In genomic region chr19:41761529-41761928, GRCm38 (mm10) we compare ENCODE assay signal across 10 mouse cellular contexts. TPM values are rescaled to one million over a fixed set of nuclear protein-coding genes. Genes with fewer than 3 reads are reported as not detected.
DNase-seq lines count a peak whose midpoint lies in the region; ATAC-seq and TF ChIP-seq lines count a peak whose summit lies in the region.
"Had no signal": no experiment of that assay in that cellular context is flagged by ENCODE, and none has a peak within 500 bp of the region (broad histone marks: within the 10 kb centered on the region; RNA-seq: fewer than 3 reads in every experiment).

No protein-coding gene starts in this region.

- peak; percentile 52; the same call in 1 of the 2 replicates for TF ChIP-seq CTCF in olfactory bulb, adult 2 months (IDR thresholded peaks at IDR 0.05; ENCODE audit: insufficient read depth, low read depth, low read length)

- H3K27ac ChIP-seq in forebrain, embryonic 14.5 days (ENCODE audit: low read depth, low read length) = no peak overlapping the region
- no peak overlapping the region for H3K27ac ChIP-seq in forebrain, embryonic 12.5 days
- no peak overlapping the region for H3K27ac ChIP-seq in olfactory bulb, adult 2 months (ENCODE audit: insufficient read depth, low read depth, low read length)
- H3K27ac ChIP-seq: heart, embryonic 13.5 days had no signal

- H3K36me3 ChIP-seq in forebrain, embryonic 14.5 days (ENCODE audit: control insufficient read depth, insufficient read depth, low read length) = no peaks in the 10 kb centered on the region
- no peaks in the 10 kb centered on the region for H3K36me3 ChIP-seq in forebrain, embryonic 12.5 days (replicated peaks)
- H3K36me3 ChIP-seq: heart, embryonic 13.5 days had no signal

- H3K4me3 ChIP-seq in forebrain, embryonic 14.5 days (ENCODE audit: low read depth, low read length) = no peak overlapping the region
- no peak overlapping the region for H3K4me3 ChIP-seq in forebrain, embryonic 12.5 days (replicated peaks)
- no peak overlapping the region for H3K4me3 ChIP-seq in olfactory bulb, adult 2 months (ENCODE audit: insufficient read depth, low read depth, low read length)
- H3K4me3 ChIP-seq: heart, embryonic 13.5 days had no signal

- DNase-seq in forebrain, embryonic 14.5 days (ENCODE audit: low spot score) = peak; percentile 69
- peak; percentile 48 for DNase-seq in right cerebral cortex, postnatal 14 days
- no peak for DNase-seq in right cerebral cortex, adult 18-20 months
- DNase-seq in kidney, adult 9 months = peak; percentile 20
- no peak for DNase-seq in cerebellum, adult 11 months
- DNase-seq in gastrocnemius, postnatal 36 days = no peak

- H3K4me2 ChIP-seq in forebrain, embryonic 14.5 days (ENCODE audit: low read length) = no peak overlapping the region
- H3K4me2 ChIP-seq in forebrain, embryonic 12.5 days = no peak overlapping the region
- H3K4me2 ChIP-seq: heart, embryonic 13.5 days had no signal

- intact Hi-C loops in gastrocnemius, postnatal 36 days (cut with DNase I) = loop anchor here (5.0 to 10.0 kb wide), 2 partner anchors 307 to 444 kb away; no protein-coding TSS in a partner anchor

- ATAC-seq in forebrain, embryonic 14.5 days = peak; percentile 49; the same call in 1 of the 2 replicates
- no peak for ATAC-seq in forebrain, embryonic 12.5 days (ENCODE audit: low FRiP score)

- no peak for TF ChIP-seq POLR2A in olfactory bulb, adult 2 months (IDR thresholded peaks at IDR 0.05; ENCODE audit: insufficient read depth, low read depth, low read length)

- H3K9ac ChIP-seq in forebrain, embryonic 14.5 days (ENCODE audit: low read length) = no peak overlapping the region
- H3K9ac ChIP-seq in forebrain, embryonic 12.5 days = no peak overlapping the region
- H3K9ac ChIP-seq: heart, embryonic 13.5 days had no signal

- H3K9me3 ChIP-seq in forebrain, embryonic 14.5 days (replicated peaks; ENCODE audit: control insufficient read depth, low read length) = no peaks in the 10 kb centered on the region
- no peaks in the 10 kb centered on the region for H3K9me3 ChIP-seq in forebrain, embryonic 12.5 days
- H3K9me3 ChIP-seq: G1E; heart, embryonic 13.5 days had no signal

- WGBS in forebrain, embryonic 14.5 days = 50% methylated on average over 9 of the region's 9 CpGs
- WGBS in forebrain, embryonic 12.5 days = 51% methylated on average over 9 of the region's 9 CpGs
- WGBS in olfactory bulb, adult 2 months = 74% methylated on average over 9 of the region's 9 CpGs

- no peaks in the 10 kb centered on the region for H3K27me3 ChIP-seq in forebrain, embryonic 14.5 days (replicated peaks; ENCODE audit: control insufficient read depth, insufficient read depth, low read length)
- 0 out of 2 replicates have a peak, but pooled peaks cover 5% of the 10 kb centered on the region for H3K27me3 ChIP-seq in forebrain, embryonic 12.5 days
- H3K27me3 ChIP-seq: heart, embryonic 13.5 days had no signal

- H3K4me1 ChIP-seq in forebrain, embryonic 14.5 days (ENCODE audit: control insufficient read depth, insufficient read depth, low read length) = no peaks in the 10 kb centered on the region
- H3K4me1 ChIP-seq in forebrain, embryonic 12.5 days = peaks cover under 1% of the 10 kb centered on the region; the same call in 1 of the 2 replicates
- H3K4me1 ChIP-seq in olfactory bulb, adult 2 months (ENCODE audit: control insufficient read depth, insufficient read depth, low read length) = no peaks in the 10 kb centered on the region
- H3K4me1 ChIP-seq: heart, embryonic 13.5 days had no signal

RNA-seq across cellular contexts. Expression of gene Slit1, which starts 18.1 kb away (rescaled TPM):
- 13.5 and 22.5 TPM in 2 replicates for polyA plus RNA-seq in forebrain, embryonic 14.5 days (2014; fragmentation: Nextera tagmentation; extraction: Ambion mirVana)
- polyA plus RNA-seq in forebrain, embryonic 12.5 days (2016; fragmentation: Nextera tagmentation; extraction: Ambion mirVana) = 11.0 and 14.0 TPM in 2 replicates
- not detected in 2 replicates for polyA plus RNA-seq in olfactory bulb, adult 2 months (2012; ENCODE audit: insufficient read depth, insufficient read length, low replicate concordance, missing spikeins)
- under 1 TPM; 0.33 to 0.35 TPM for total RNA-seq in gastrocnemius, postnatal 36 days (2021)

RNA-seq across cellular contexts. Expression of gene Arhgap19, which starts 40.3 kb away (rescaled TPM):
- polyA plus RNA-seq in forebrain, embryonic 14.5 days (2014; fragmentation: Nextera tagmentation; extraction: Ambion mirVana) = 11.2 and 12.6 TPM in 2 replicates
- 36.0 and 38.8 TPM in 2 replicates for polyA plus RNA-seq in forebrain, embryonic 12.5 days (2016; fragmentation: Nextera tagmentation; extraction: Ambion mirVana)
- polyA plus RNA-seq in olfactory bulb, adult 2 months (2012; ENCODE audit: insufficient read depth, insufficient read length, low replicate concordance, missing spikeins) = not detected in 2 replicates
- 1 to 10 TPM; 6.4 to 6.6 TPM for total RNA-seq in gastrocnemius, postnatal 36 days (2021)

Comparison
In these comparisons a context has a peak if more than half of its experiments do, and no peak if none do; other contexts are left out.
1. DNase-seq: peak in forebrain, embryonic 14.5 days (single experiment), right cerebral cortex, postnatal 14 days (single experiment) and kidney, adult 9 months (single experiment); none in right cerebral cortex, adult 18-20 months (single experiment), cerebellum, adult 11 months (single experiment) and gastrocnemius, postnatal 36 days (0 of 2).
2. RNA of gene Slit1, which starts 18.1 kb away (polyA plus RNA-seq): 13.5 to 22.5 TPM in forebrain, embryonic 14.5 days and 11.0 to 14.0 TPM in forebrain, embryonic 12.5 days; not detected in olfactory bulb, adult 2 months; every median in the first group is over 10 times any median in the second.